Mouse (Mus musculus) testis, adult 2 months (tissue): ENCODE measurements around the gene Sox5.

Experiments
- CTCF ChIP-seq: fragments of 200-500 bp; IDR thresholded peaks from 2 replicates; pipeline ENCODE4 v1.5.1; 2012; ENCODE audit warnings: low read depth, mild to moderate bottlenecking, inconsistent platforms, low read length, moderate library complexity; ENCODE audit not compliant: control insufficient read depth, insufficient read depth, insufficient replicate concordance
- POLR2A ChIP-seq: fragments of 200-500 bp; IDR thresholded peaks from 2 replicates; pipeline ENCODE4 v1.6.1; 2012; ENCODE audit warnings: low read depth, mild to moderate bottlenecking, inconsistent platforms, low read length, moderate library complexity; ENCODE audit not compliant: control insufficient read depth

DNA sequence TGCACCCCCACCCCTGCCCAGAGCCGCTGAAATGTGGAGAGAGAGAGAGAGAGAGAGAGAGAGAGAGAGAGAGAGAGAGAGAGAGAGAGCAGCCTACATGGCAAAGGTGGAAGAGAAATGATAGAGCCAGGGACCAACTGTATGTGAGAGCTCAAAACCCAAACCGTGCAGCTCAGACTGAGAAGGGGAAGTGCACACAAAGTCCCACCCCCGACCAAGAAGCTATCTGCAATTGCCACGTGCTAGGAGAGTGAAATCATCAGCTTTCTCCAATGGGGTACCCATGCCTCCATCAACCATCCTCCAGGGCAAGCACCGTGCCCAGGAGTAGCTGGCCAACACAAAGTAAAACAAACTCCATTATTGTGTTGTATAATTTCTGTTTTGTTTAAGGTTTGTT is 220.1 kb downstream of the Sox5 start:
- TF ChIP-seq CTCF (no peak), POLR2A (no peak)
